Mouse (Mus musculus) liver, embryonic 16.5 days (tissue): Measurements from ENCODE around the gene Zeb2. TPM values are rescaled to one million over a fixed set of nuclear protein-coding genes. Genes with fewer than 3 reads are reported as not detected.

Source experiments
- ATAC-seq: fragments of 200-750 bp; cut with Nextera tagmentation; 2 replicates; pipeline ENCODE4 v1.8.0; 2017; ENCODE audit warnings: low read depth, mild to moderate bottlenecking, moderate number of reproducible peaks, moderate library complexity
- H3K27ac ChIP-seq: fragments of 300-500 bp; sonication (generic); 2 replicates; pipeline ENCODE4 v1.5.1; 2014; ENCODE audit warnings: mild to moderate bottlenecking, low read length
- H3K27me3 ChIP-seq: fragments of 300-500 bp; sonication (generic); 2 replicates; pipeline ENCODE4 v1.6.1; 2014; ENCODE audit warnings: low read depth, low read length, mixed read lengths; ENCODE audit not compliant: control insufficient read depth, insufficient read depth
- H3K36me3 ChIP-seq: fragments of 300-500 bp; sonication (generic); 2 replicates; pipeline ENCODE4 v1.6.1; 2014; ENCODE audit warnings: mild to moderate bottlenecking; ENCODE audit not compliant: control insufficient read depth, insufficient read depth
- H3K4me1 ChIP-seq: fragments of 300-500 bp; sonication (generic); 2 replicates; pipeline ENCODE4 v1.6.1; 2014; ENCODE audit warnings: low read depth, low read length, mixed read lengths; ENCODE audit not compliant: control insufficient read depth
- H3K4me2 ChIP-seq: fragments of 300-500 bp; sonication (generic); 2 replicates; pipeline ENCODE4 v1.6.1; 2014; ENCODE audit warnings: low read depth, low read length, mixed read lengths
- H3K4me3 ChIP-seq: fragments of 300-500 bp; sonication (generic); 2 replicates; pipeline ENCODE4 v1.5.1; 2014; ENCODE audit warnings: low read depth, mild to moderate bottlenecking, low read length
- H3K9ac ChIP-seq: fragments of 300-500 bp; sonication (generic); 2 replicates; pipeline ENCODE4 v1.6.1; 2014; ENCODE audit warnings: low read depth, low read length
- H3K9me3 ChIP-seq: fragments of 300-500 bp; sonication (generic); replicated peaks from 2 replicates; pipeline ENCODE4 v1.6.1; 2016; ENCODE audit warnings: low read length; ENCODE audit not compliant: control insufficient read depth
- WGBS: fragments of 180-500 bp; shearing (Covaris S2); extraction: QIAGEN DNeasy Blood & Tissue Kit; methylation state at CpG from one replicate; pipeline ENCODE4 v1.1.7; 2014; ENCODE audit not compliant: insufficient replicate concordance; 5-methylcytosine and 5-hydroxymethylcytosine counted together
- polyA plus RNA-seq: library from polyadenylated mRNA; unstranded; fragments of >200 nt; fragmentation: Nextera tagmentation; extraction: Ambion mirVana; gene quantifications from 2 replicates; pipeline ENCODE4 v1.2.1, GENCODE M21; 2015

The Zeb2 gene
- polyA plus RNA-seq, 1 experiment from 2014 or later = 12.1 TPM

- ATAC-seq = no peak
- H3K4me3 ChIP-seq = no peak overlapping the region
- peaks cover 12% of the 10 kb centered on the region for H3K4me1 ChIP-seq
- H3K9me3 ChIP-seq = no peaks in the 10 kb centered on the region
- H3K27me3 ChIP-seq = no peaks in the 10 kb centered on the region
- no peak overlapping the region for H3K4me2 ChIP-seq
- H3K27ac ChIP-seq = no peak overlapping the region
- no peak overlapping the region for H3K9ac ChIP-seq
- no peaks in the 10 kb centered on the region for H3K36me3 ChIP-seq
- WGBS = 32% methylated on average over 4 of the region's 4 CpGs
These were observed 30.0 kb downstream of the Zeb2 start for GRCm38 (mm10) chr2:45087208-45087607.

GRCm38 (mm10) chr2:45085653-45086052 lies 31.5 kb downstream of the Zeb2 start:
- Histone ChIP-seq H3K4me3 (no peak overlapping the region), H3K4me1 (peaks cover 17% of the 10 kb centered on the region), H3K4me2 (no peak overlapping the region), H3K27me3 (no peaks in the 10 kb centered on the region), H3K9me3 (no peaks in the 10 kb centered on the region), H3K9ac (no peak overlapping the region), H3K36me3 (no peaks in the 10 kb centered on the region), H3K27ac (no peak overlapping the region)
- no peak for ATAC-seq
- 75% methylated on average over 5 of the region's 5 CpGs for WGBS

- no peak overlapping the region for H3K27ac ChIP-seq
- no peak overlapping the region for H3K4me3 ChIP-seq
- H3K27me3 ChIP-seq = no peaks in the 10 kb centered on the region
- ATAC-seq = no peak
- 85% methylated on average over 10 of the region's 10 CpGs for WGBS
- no peak overlapping the region for H3K9ac ChIP-seq
- no peaks in the 10 kb centered on the region for H3K36me3 ChIP-seq
- no peaks in the 10 kb centered on the region for H3K9me3 ChIP-seq
- peaks cover 17% of the 10 kb centered on the region for H3K4me1 ChIP-seq
- no peak overlapping the region for H3K4me2 ChIP-seq
These were observed 34.2 kb downstream of the Zeb2 start for GRCm38 (mm10) chr2:45083042-45083441.

GRCm38 (mm10) chr2:45081559-45081958 lies 35.6 kb downstream of the Zeb2 start:
- Histone ChIP-seq H3K4me1 (peaks cover 27% of the 10 kb centered on the region), H3K27ac (no peak overlapping the region), H3K4me3 (no peak overlapping the region), H3K4me2 (no peak overlapping the region), H3K36me3 (no peaks in the 10 kb centered on the region; the same call in 1 of the 2 replicates), H3K27me3 (no peaks in the 10 kb centered on the region), H3K9me3 (no peaks in the 10 kb centered on the region), H3K9ac (no peak overlapping the region)
- ATAC-seq = no peak
- 74% methylated on average over 4 of the region's 4 CpGs for WGBS

GRCm38 (mm10) chr2:45077938-45078487 lies 39.2 kb downstream of the Zeb2 start:
- Histone ChIP-seq H3K4me2 (peak overlapping the region; percentile 46), H3K36me3 (no peaks in the 10 kb centered on the region; the same call in 1 of the 2 replicates), H3K4me3 (no peak overlapping the region), H3K27ac (peak overlapping the region; percentile 66), H3K27me3 (no peaks in the 10 kb centered on the region), H3K9ac (0 out of 2 replicates have a peak overlapping the region, but pooled peaks have one; percentile 18), H3K4me1 (peaks cover 27% of the 10 kb centered on the region), H3K9me3 (no peaks in the 10 kb centered on the region)
- WGBS = 19% methylated on average over 3 of the region's 3 CpGs
- ATAC-seq = peak; percentile 75

- 56% methylated on average over 5 of the region's 5 CpGs for WGBS
- Histone ChIP-seq H3K27me3 (no peaks in the 10 kb centered on the region), H3K9me3 (no peaks in the 10 kb centered on the region), H3K9ac (no peak overlapping the region), H3K27ac (peak overlapping the region; percentile 58), H3K36me3 (no peaks in the 10 kb centered on the region; the same call in 1 of the 2 replicates), H3K4me1 (peaks cover 27% of the 10 kb centered on the region), H3K4me3 (no peak overlapping the region), H3K4me2 (peak overlapping the region; percentile 46; the same call in 1 of the 2 replicates)
- 0 out of 2 replicates have a peak, but pooled peaks have one; percentile 22 for ATAC-seq
These were observed 39.8 kb downstream of the Zeb2 start for GRCm38 (mm10) chr2:45077383-45077782.

- H3K4me1 ChIP-seq = peaks cover 29% of the 10 kb centered on the region
- H3K4me2 ChIP-seq = no peak overlapping the region
- ATAC-seq = no peak
- H3K27me3 ChIP-seq = no peaks in the 10 kb centered on the region
- no peak overlapping the region for H3K27ac ChIP-seq
- no peak overlapping the region for H3K4me3 ChIP-seq
- 75% methylated on average over 6 of the region's 6 CpGs for WGBS
- no peaks in the 10 kb centered on the region; the same call in 1 of the 2 replicates for H3K36me3 ChIP-seq
- no peaks in the 10 kb centered on the region for H3K9me3 ChIP-seq
- no peak overlapping the region for H3K9ac ChIP-seq
These were observed 44.2 kb downstream of the Zeb2 start for GRCm38 (mm10) chr2:45073025-45073424.

- 71% methylated on average over 5 of the region's 5 CpGs for WGBS
- H3K9ac ChIP-seq = no peak overlapping the region
- no peak overlapping the region for H3K4me2 ChIP-seq
- H3K36me3 ChIP-seq = no peaks in the 10 kb centered on the region
- no peaks in the 10 kb centered on the region for H3K27me3 ChIP-seq
- H3K4me1 ChIP-seq = peaks cover 26% of the 10 kb centered on the region
- no peak for ATAC-seq
- no peak overlapping the region for H3K4me3 ChIP-seq
- no peaks in the 10 kb centered on the region for H3K9me3 ChIP-seq
- no peak overlapping the region for H3K27ac ChIP-seq
These were observed 45.9 kb downstream of the Zeb2 start for GRCm38 (mm10) chr2:45071296-45071695.

- Histone ChIP-seq H3K27me3 (no peaks in the 10 kb centered on the region), H3K9me3 (no peaks in the 10 kb centered on the region), H3K36me3 (no peaks in the 10 kb centered on the region), H3K9ac (no peak overlapping the region), H3K4me3 (no peak overlapping the region), H3K4me2 (no peak overlapping the region), H3K4me1 (peaks cover 26% of the 10 kb centered on the region), H3K27ac (no peak overlapping the region)
- 67% methylated on average over 6 of the region's 6 CpGs for WGBS
- ATAC-seq = no peak
These were observed 46.5 kb downstream of the Zeb2 start for GRCm38 (mm10) chr2:45070612-45071276.
